ENCODE assay signal across 23 mouse cellular contexts in genomic region chr9:27277401-27278087, GRCm38 (mm10). TPM values are rescaled to one million over a fixed set of nuclear protein-coding genes. Genes with fewer than 3 reads are reported as not detected.
DNase-seq lines count a peak whose midpoint lies in the region; ATAC-seq and TF ChIP-seq lines count a peak whose summit lies in the region.
"Had no signal": no experiment of that assay in that cellular context is flagged by ENCODE, and none has a peak within 500 bp of the region (broad histone marks: within the 10 kb centered on the region; RNA-seq: fewer than 3 reads in every experiment).

No protein-coding gene starts in this region.

- H3K9me3 ChIP-seq in kidney, postnatal 0 days (replicated peaks; ENCODE audit: low read length) = no peaks in the 10 kb centered on the region
- H3K9me3 ChIP-seq in kidney, embryonic 14.5 days (ENCODE audit: control insufficient read depth, low read length) = no peaks in the 10 kb centered on the region
- H3K9me3 ChIP-seq: embryonic facial prominence, embryonic 12.5 days; forebrain, embryonic 15.5 days; heart, embryonic 10.5 days; hindbrain, embryonic 12.5 days had no signal

- ATAC-seq in kidney, postnatal 0 days (replicated peaks; ENCODE audit: low FRiP score, low read depth) = no peak
- ATAC-seq in kidney, embryonic 14.5 days (ENCODE audit: low FRiP score, low TSS enrichment) = no peak
- ATAC-seq in megakaryocyte progenitor cell, adult 5-6 weeks (replicated peaks; ENCODE audit: poor library complexity) = no peak
- ATAC-seq: activated CD4-positive, CD25-positive, alpha-beta regulatory T cell, adult 4 months; forebrain, embryonic 15.5 days; hindbrain, embryonic 16.5 days; inflammation-experienced regulatory T-cells, adult 6 months; intestine, postnatal 0 days; Patski had no signal

- no peak overlapping the region for H3K4me2 ChIP-seq in kidney, postnatal 0 days (ENCODE audit: low read length)
- no peak overlapping the region for H3K4me2 ChIP-seq in kidney, embryonic 14.5 days (replicated peaks; ENCODE audit: low read depth, low read length)
- H3K4me2 ChIP-seq: embryonic facial prominence, embryonic 12.5 days; forebrain, embryonic 15.5 days; hindbrain, embryonic 12.5 days had no signal

- 25% methylated on average over 5 of the region's 5 CpGs for WGBS in kidney, postnatal 0 days
- 45% methylated on average over 5 of the region's 5 CpGs for WGBS in kidney, embryonic 14.5 days

- DNase-seq in kidney, postnatal 0 days (ENCODE audit: low spot score) = peak; percentile 38
- DNase-seq in cerebellum, adult 11-12 months = peak; percentile 77
- DNase-seq in cerebellum, adult 9-10 months = peak; percentile 81
- peak; percentile 76 to 80 for DNase-seq in cerebellum, postnatal 25 days
- no peak for DNase-seq in frontal cortex, postnatal 14 days (ENCODE audit: low spot score in 2 of 2)
- DNase-seq in spleen, postnatal 36 days (ENCODE audit: low spot score in 2 of 2) = no peak
- DNase-seq: adrenal gland, postnatal 25 days; gastrocnemius, postnatal 10 days; heart, adult 18-20 months; heart, postnatal 10 days; heart, postnatal 4 days had no signal

- no peak for TF ChIP-seq CTCF in kidney, postnatal 0 days (IDR thresholded peaks at IDR 0.05; ENCODE audit: low read depth)

- no peak overlapping the region for H3K9ac ChIP-seq in kidney, postnatal 0 days (ENCODE audit: low read depth, low read length)
- no peak overlapping the region for H3K9ac ChIP-seq in kidney, embryonic 14.5 days (ENCODE audit: low read depth, low read length)
- H3K9ac ChIP-seq: embryonic facial prominence, embryonic 12.5 days; forebrain, embryonic 15.5 days; hindbrain, embryonic 12.5 days had no signal

- no peaks in the 10 kb centered on the region for H3K36me3 ChIP-seq in kidney, postnatal 0 days (ENCODE audit: insufficient read depth, low read length)
- no peaks in the 10 kb centered on the region for H3K36me3 ChIP-seq in kidney, embryonic 14.5 days (ENCODE audit: control insufficient read depth, insufficient read depth, low read length)
- H3K36me3 ChIP-seq: embryonic facial prominence, embryonic 12.5 days; forebrain, embryonic 15.5 days; heart, embryonic 10.5 days; hindbrain, embryonic 12.5 days had no signal

- H3K4me1 ChIP-seq in kidney, postnatal 0 days (replicated peaks; ENCODE audit: insufficient read depth, low read length) = no peaks in the 10 kb centered on the region
- no peaks in the 10 kb centered on the region for H3K4me1 ChIP-seq in kidney, embryonic 14.5 days (ENCODE audit: control insufficient read depth, insufficient read depth, low read length)
- H3K4me1 ChIP-seq: forebrain, embryonic 15.5 days; heart, embryonic 10.5 days had no signal

- H3K4me3 ChIP-seq in kidney, postnatal 0 days (replicated peaks; ENCODE audit: low read depth, low read length) = no peak overlapping the region
- no peak overlapping the region for H3K4me3 ChIP-seq in kidney, embryonic 14.5 days (ENCODE audit: low read length)
- H3K4me3 ChIP-seq: embryonic facial prominence, embryonic 12.5 days; forebrain, embryonic 15.5 days; heart, embryonic 10.5 days; hindbrain, embryonic 12.5 days had no signal

- H3K27ac ChIP-seq in kidney, postnatal 0 days = no peak overlapping the region
- no peak overlapping the region for H3K27ac ChIP-seq in kidney, embryonic 14.5 days (ENCODE audit: low read depth, low read length)
- H3K27ac ChIP-seq: embryonic facial prominence, embryonic 12.5 days; forebrain, embryonic 15.5 days; heart, embryonic 10.5 days; hindbrain, embryonic 12.5 days had no signal

- H3K27me3 ChIP-seq in kidney, postnatal 0 days (ENCODE audit: insufficient read depth, low read length) = no peaks in the 10 kb centered on the region
- H3K27me3 ChIP-seq in kidney, embryonic 14.5 days (ENCODE audit: control insufficient read depth, insufficient read depth, low read length) = no peaks in the 10 kb centered on the region
- H3K27me3 ChIP-seq: CH12.LX; embryonic facial prominence, embryonic 12.5 days; forebrain, embryonic 15.5 days; hindbrain, embryonic 12.5 days had no signal

RNA-seq across cellular contexts. Expression of gene Igsf9b, which starts 21.5 kb away (rescaled TPM):
- polyA plus RNA-seq in kidney, postnatal 0 days (2015; fragmentation: Nextera tagmentation; extraction: Ambion mirVana) = 1.0 and 1.4 TPM in 2 replicates
- polyA plus RNA-seq in kidney, embryonic 14.5 days (2014; fragmentation: Nextera tagmentation; extraction: Ambion mirVana) = 1.9 and 2.2 TPM in 2 replicates
- total RNA-seq in megakaryocyte progenitor cell, adult 5-6 weeks (2015) = 0.10 TPM in 1 of 2 replicates, not detected in the other
- total RNA-seq in megakaryocyte progenitor cell, adult 5-6 weeks (2017) = 0.03 TPM in 1 of 2 replicates, not detected in the other

Comparison
In these comparisons a context has a peak if more than half of its experiments do, and no peak if none do; other contexts are left out.
1. DNase-seq: peak in kidney, postnatal 0 days (single experiment), cerebellum, adult 11-12 months (single experiment), cerebellum, adult 9-10 months (single experiment) and cerebellum, postnatal 25 days (2 of 2); none in frontal cortex, postnatal 14 days (0 of 2) and spleen, postnatal 36 days (0 of 2).